Mouse (Mus musculus) liver, embryonic 14.5 days (tissue): ENCODE data around the gene Ephx1. TPM values are rescaled to one million over a fixed set of nuclear protein-coding genes. Genes with fewer than 3 reads are reported as not detected.

Experiments
- ATAC-seq: fragments of 200-750 bp; cut with Nextera tagmentation; 2 replicates; pipeline ENCODE4 v1.8.0; 2017; ENCODE audit warnings: moderate number of reproducible peaks, mild to moderate bottlenecking, moderate library complexity; ENCODE audit not compliant: insufficient read depth
- DNase-seq, 3 experiments: peaks; one replicate each; pipeline ENCODE4 v3.0.0-alpha.2; 2012 to 2013; ENCODE audit warnings: low read depth in 3 of 3, low spot score in 3 of 3
- H3K27ac ChIP-seq: fragments of 300-500 bp; sonication (generic); 2 replicates; pipeline ENCODE4 v1.5.1; 2014; ENCODE audit warnings: moderate library complexity, mild to moderate bottlenecking, control low read depth, inconsistent platforms
- H3K27me3 ChIP-seq: fragments of 300-500 bp; sonication (generic); 2 replicates; pipeline ENCODE4 v1.6.1; 2014; ENCODE audit warnings: mild to moderate bottlenecking, low read length, moderate library complexity; ENCODE audit not compliant: control insufficient read depth, insufficient read depth
- H3K36me3 ChIP-seq: fragments of 300-500 bp; sonication (generic); replicated peaks from 2 replicates; pipeline ENCODE4 v1.6.1; 2014; ENCODE audit warnings: low read depth; ENCODE audit not compliant: control insufficient read depth, insufficient read depth
- H3K4me1 ChIP-seq, 2 experiments: fragments of 200-500 bp in 1 of 2; fragments of 300-500 bp in 1 of 2; sonication (generic) in 1 of 2; replicated peaks; 2 replicates each; pipeline ENCODE4 v1.6.1; 2012 to 2014; ENCODE audit warnings: antibody characterized with exemption in 1 of 2, inconsistent platforms in 1 of 2, low read length in 1 of 2; ENCODE audit not compliant: control insufficient read depth in 2 of 2, insufficient read depth in 2 of 2
- H3K4me2 ChIP-seq: fragments of 300-500 bp; sonication (generic); 2 replicates; pipeline ENCODE4 v1.6.1; 2014; ENCODE audit warnings: low read depth, mild to moderate bottlenecking, control low read depth, moderate library complexity
- H3K4me3 ChIP-seq, 2 experiments: fragments of 200-500 bp in 1 of 2; fragments of 300-500 bp in 1 of 2; sonication (generic) in 1 of 2; 2 replicates each; pipeline ENCODE4 v1.5.1; 2012 to 2014; ENCODE audit warnings: low read depth in 2 of 2, low read length in 2 of 2, mild to moderate bottlenecking in 2 of 2, control low read depth in 1 of 2, inconsistent platforms in 1 of 2, moderate library complexity in 1 of 2; ENCODE audit not compliant: insufficient read depth in 1 of 2
- H3K9ac ChIP-seq: fragments of 300-500 bp; sonication (generic); replicated peaks from 2 replicates; pipeline ENCODE4 v1.6.1; 2014; ENCODE audit warnings: mild to moderate bottlenecking, control low read depth, moderate library complexity
- H3K9me3 ChIP-seq: fragments of 300-500 bp; sonication (generic); 2 replicates; pipeline ENCODE4 v1.6.1; 2016; ENCODE audit warnings: low read length, mixed read lengths; ENCODE audit not compliant: control insufficient read depth
- CTCF ChIP-seq: IDR thresholded peaks from 2 replicates; pipeline ENCODE4 v1.5.1; 2016; ENCODE audit warnings: antibody characterized with exemption, low read depth, control low read depth
- EP300 ChIP-seq: IDR thresholded peaks from 2 replicates; pipeline ENCODE4 v1.6.1; 2016; ENCODE audit warnings: antibody characterized with exemption, low read depth
- WGBS: fragments of 180-500 bp; shearing (Covaris S2); extraction: QIAGEN DNeasy Blood & Tissue Kit; methylation state at CpG from one replicate; pipeline ENCODE4 v1.1.7; 2014; ENCODE audit not compliant: insufficient replicate concordance; 5-methylcytosine and 5-hydroxymethylcytosine counted together
- polyA plus RNA-seq, 2 experiments: library from polyadenylated mRNA; depleted of rRNA in 1 of 2; stranded (reverse) in 1 of 2; unstranded in 1 of 2; fragments of >200 nt; fragmentation: Nextera tagmentation in 1 of 2; extraction: Ambion mirVana in 1 of 2; gene quantifications; 2 replicates each; pipeline versions ENCODE4 v1.2.1 to v1.2.3; 2012 to 2014

Gene Ephx1
- polyA plus RNA-seq, 2 experiments: 2.8 to 4.8 TPM

DNA sequence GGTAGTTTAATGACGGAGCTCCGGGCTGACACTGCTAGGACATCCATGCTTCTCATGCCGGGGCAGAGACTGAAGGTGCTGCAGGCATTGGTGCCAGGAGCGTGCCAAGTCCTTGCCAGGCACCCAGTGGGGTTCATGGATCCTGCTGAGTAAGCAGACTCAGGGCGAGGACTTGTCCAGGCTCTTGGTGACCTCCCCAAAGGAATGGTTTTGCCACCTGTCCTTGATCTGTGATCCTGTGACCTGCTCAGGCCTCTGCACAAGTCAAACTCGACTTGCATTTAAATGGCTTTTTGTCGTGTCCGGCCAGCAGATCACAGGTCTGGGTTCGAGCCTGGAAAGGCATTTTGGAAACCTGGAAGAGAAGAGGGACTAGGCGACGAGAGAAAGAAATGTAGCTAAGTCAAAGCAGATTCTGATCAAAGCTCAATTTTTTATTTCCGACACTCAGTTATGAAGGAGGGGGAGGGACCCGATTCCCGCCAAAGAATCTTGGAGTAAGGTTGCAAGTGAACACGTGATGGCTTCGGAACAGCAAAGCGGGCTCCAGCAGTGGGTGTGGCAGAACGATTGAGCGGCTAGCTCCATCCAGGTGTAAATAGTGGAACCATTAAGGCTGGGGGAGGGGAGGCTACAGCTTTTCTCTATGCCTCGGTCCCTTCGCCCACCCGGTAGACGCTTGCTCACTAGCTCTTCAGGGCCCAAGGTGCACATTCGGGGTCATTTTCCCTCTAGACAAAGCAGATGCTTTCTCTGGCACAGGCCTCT, 41.0 kb downstream of the Ephx1 start:
- Histone ChIP-seq H3K4me1 (peaks cover 0 to 13% of the 10 kb centered on the region in 2 experiments; a peak in 2 of 4 replicates), H3K27me3 (no peaks in the 10 kb centered on the region), H3K4me3 (no peak overlapping the region), H3K9ac (no peak overlapping the region), H3K4me2 (no peak overlapping the region), H3K36me3 (no peaks in the 10 kb centered on the region), H3K9me3 (no peaks in the 10 kb centered on the region), H3K27ac (no peak overlapping the region)
- DNase-seq: no peak
- TF ChIP-seq EP300 (no peak), CTCF (no peak)
- 74% methylated on average over 22 of the region's 24 CpGs for WGBS
- ATAC-seq: no peak

GRCm38 (mm10) chr1:180976110-180976679, 44.5 kb downstream of the Ephx1 start:
- no peak for TF ChIP-seq EP300
- peak; percentile 98 for TF ChIP-seq CTCF
- 46% methylated on average over 4 of the region's 4 CpGs for WGBS
- H3K27ac ChIP-seq: no peak overlapping the region
- H3K27me3 ChIP-seq: no peaks in the 10 kb centered on the region
- H3K4me1 ChIP-seq: peaks cover 0 to 4% of the 10 kb centered on the region in 2 experiments; a peak in 2 of 4 replicates
- no peak overlapping the region for H3K4me3 ChIP-seq
- DNase-seq: peak; percentile 31 to 44 (median 38)
- no peak for ATAC-seq
- H3K36me3 ChIP-seq: no peaks in the 10 kb centered on the region
- H3K9me3 ChIP-seq: no peaks in the 10 kb centered on the region
- H3K4me2 ChIP-seq: no peak overlapping the region
- H3K9ac ChIP-seq: no peak overlapping the region

- Histone ChIP-seq H3K36me3 (no peaks in the 10 kb centered on the region), H3K9me3 (no peaks in the 10 kb centered on the region), H3K4me2 (no peak overlapping the region), H3K4me3 (no peak overlapping the region), H3K27me3 (no peaks in the 10 kb centered on the region), H3K27ac (no peak overlapping the region), H3K4me1 (no peaks in the 10 kb centered on the region), H3K9ac (no peak overlapping the region)
- 57% methylated on average over 14 of the region's 14 CpGs for WGBS
- peak; percentile 64 for ATAC-seq
- TF ChIP-seq EP300: no peak
- peak; percentile 93 for TF ChIP-seq CTCF
- DNase-seq: peak; percentile 42 to 55 (median 54)
Observed at GRCm38 (mm10) chr1:180974126-180974746, 46.5 kb downstream of the Ephx1 start.

DNA sequence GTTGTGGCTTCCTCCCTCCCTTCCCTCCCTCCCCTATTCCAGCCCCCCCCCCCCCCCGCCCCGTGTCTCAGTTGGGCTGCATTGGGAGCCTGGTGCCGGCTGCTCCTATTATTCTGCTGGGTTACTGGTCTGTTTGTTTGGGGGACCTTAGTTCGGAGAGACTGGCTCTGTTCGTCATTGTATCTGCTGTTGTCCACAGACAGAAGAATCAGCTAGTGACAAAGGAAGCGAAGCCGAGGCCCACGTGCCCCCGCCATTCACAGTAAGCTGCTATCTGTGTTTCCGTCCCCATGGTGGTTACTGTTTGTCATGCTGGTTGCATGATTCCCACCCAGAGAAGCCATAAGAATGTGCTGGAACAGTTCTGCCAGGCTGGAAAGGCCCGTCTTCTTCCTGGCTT, 47.8 kb downstream of the Ephx1 start:
- no peak for DNase-seq
- no peaks in the 10 kb centered on the region for H3K36me3 ChIP-seq
- no peak overlapping the region for H3K27ac ChIP-seq
- no peaks in the 10 kb centered on the region for H3K27me3 ChIP-seq
- 63% methylated on average over 10 of the region's 11 CpGs for WGBS
- no peaks in the 10 kb centered on the region for H3K9me3 ChIP-seq
- no peak overlapping the region for H3K9ac ChIP-seq
- H3K4me1 ChIP-seq: no peaks in the 10 kb centered on the region
- no peak overlapping the region for H3K4me3 ChIP-seq
- no peak for ATAC-seq
- no peak overlapping the region for H3K4me2 ChIP-seq
- TF ChIP-seq EP300 (no peak), CTCF (no peak)

GRCm38 (mm10) chr1:180967261-180967660, 53.4 kb downstream of the Ephx1 start:
- Histone ChIP-seq H3K36me3 (peaks cover 5% of the 10 kb centered on the region), H3K27me3 (no peaks in the 10 kb centered on the region), H3K9me3 (no peaks in the 10 kb centered on the region), H3K4me1 (no peaks in the 10 kb centered on the region), H3K27ac (no peak overlapping the region), H3K9ac (no peak overlapping the region), H3K4me3 (no peak overlapping the region), H3K4me2 (no peak overlapping the region)
- TF ChIP-seq EP300 (no peak), CTCF (no peak)
- no peak for ATAC-seq
- 79% methylated on average over 7 of the region's 7 CpGs for WGBS
- DNase-seq: no peak
